Mouse (Mus musculus) cerebellum, postnatal 10 days (tissue): ENCODE data around the gene Vps8.
"Not testable (repeated sequence)": the region's sequence is repeated elsewhere in the genome, so short reads cannot be mapped to it uniquely, and the experiment has no call there.

Experiments used
- DNase-seq, 2 experiments: peaks; one replicate each; pipeline ENCODE4 v3.0.0; 2021; ENCODE audit warnings: mixed read lengths in 2 of 2

Gene Vps8

DNA sequence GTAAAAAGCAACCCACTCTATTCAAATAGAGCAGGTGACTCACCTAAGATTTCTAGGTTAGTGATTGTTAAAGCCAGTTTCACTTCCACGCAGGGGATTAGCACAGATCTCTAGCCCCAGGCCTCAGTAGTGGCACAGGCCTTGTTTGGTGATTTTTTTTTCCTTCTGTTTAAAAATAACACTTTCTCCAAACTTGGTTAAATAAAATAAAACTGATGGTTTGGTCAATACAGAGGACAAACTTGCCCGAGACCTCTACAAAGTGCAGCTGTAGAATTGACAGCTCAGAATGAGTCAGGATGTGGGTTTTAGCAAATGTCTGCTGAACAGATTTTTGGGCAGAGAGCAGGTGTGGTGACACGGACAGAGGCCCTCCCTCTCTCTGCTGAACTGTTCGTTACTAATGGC, 208.9 kb downstream of the Vps8 start:
- DNase-seq: no peak

DNA sequence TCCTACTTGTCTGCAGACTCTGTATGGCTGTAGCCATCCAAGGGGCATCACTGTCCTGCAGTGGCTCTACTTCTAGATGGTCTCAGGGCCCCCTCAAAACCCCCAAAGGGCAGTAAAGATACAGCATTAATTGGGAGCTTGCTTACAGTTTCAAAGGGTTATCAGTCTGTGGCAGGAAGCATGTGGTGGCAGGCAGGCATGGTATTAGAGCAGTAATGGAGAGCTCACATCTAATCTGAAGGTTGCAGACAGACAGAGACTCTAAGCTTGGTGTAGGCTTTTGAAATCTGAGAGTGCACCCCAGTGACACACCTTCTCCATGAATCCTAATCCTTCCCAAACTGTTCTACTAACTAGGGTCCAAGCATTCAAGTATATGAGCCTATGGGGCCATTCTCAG, 211.5 kb downstream of the Vps8 start:
- DNase-seq: no peak

DNA sequence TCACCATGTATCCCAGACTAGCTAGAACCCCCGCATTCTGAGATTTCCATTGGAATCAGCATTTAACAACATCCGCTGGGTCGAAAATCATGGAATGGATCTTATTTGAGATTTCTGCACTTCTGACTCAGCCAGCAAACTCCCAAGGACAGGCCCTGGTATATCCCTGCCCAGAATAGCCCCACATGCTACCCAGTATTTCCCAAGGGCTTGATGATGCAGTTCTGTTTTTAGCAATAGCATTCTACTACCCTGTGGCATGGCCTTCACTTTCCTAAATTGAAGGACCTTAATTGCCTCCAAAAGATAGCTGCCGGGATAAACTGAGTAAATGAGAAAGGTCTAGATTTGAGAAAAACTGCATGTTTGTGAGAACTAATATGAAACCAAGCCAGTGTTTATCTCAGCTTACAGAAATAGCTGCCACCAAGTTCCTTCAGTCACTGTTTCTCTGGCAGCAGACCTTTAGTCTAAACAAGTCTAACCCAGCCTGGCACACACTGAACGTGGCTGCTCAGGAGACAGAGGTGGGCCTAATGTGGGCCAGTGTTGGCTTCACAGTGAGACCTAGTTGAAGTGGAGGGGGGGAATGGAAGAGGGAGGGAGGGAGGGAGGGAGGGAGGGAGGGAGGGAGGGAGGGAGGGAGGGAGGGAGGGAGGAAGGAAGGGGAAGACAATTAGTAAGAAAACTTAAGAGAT, 213.4 kb downstream of the Vps8 start:
- DNase-seq: no peak

DNA sequence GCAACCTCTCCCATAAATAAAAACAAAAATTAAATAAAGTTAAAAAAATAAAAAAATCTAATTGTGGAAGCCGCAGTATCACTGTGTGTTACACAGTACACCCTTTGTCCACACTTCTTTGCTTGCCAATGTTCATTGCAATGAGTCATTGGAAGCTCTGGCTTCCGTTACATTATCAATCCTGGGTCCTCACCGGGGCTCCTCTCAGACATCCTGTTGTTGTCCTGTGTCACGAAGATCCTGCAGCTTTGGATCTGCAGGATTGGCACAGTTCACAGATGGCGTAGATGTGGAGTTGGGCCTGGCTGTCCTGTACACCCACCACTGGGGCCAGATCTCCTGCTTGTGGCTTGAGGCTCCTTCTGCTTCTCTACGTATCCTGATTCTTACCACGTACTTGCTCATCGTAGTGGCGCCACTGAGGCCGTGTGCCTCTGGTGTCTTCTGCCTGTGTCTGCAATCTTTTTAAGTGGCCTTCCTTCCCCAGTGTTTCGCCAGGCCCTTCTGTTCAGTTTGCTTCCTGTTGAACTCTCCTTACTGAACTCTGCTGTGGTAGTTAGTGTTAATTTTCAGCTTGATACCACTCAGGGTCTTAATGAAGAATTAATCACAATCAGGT, 214.4 kb downstream of the Vps8 start:
- DNase-seq: no peak

DNA sequence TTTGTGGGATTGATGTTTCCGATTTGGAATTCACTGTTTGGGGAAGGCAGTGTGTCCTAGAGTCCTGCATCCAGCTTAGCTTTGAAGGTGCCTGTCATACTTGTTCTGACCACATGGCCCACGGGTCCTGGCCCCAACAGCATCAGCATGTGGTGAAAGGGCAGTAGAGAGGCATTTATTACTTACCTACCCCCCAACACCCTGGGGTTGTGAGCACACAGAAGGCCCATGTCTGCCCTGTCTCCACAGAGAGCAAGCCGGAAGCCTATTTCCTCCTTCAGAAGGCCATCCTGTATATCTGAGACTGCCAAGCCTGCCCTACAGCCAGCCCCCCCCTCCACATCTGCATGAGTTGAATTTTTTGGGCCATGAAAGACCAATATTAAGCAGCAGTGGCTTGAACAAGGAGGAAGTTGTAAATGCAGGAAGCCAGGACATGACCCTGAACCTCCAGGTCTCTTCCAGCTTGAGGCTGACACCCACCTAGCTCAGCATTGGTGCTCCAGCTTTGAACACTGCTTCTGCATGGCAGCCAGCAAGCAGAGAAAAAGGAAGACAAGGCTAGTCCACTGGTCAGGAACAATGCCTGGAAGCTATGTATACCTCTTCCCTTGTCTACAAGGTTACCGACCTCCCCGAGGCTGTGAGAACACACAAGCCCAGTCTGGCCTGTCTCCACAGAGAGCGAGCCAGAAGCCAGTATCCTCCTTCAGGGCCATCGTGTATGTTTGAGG, 218.0 kb downstream of the Vps8 start:
- no peak for DNase-seq

DNA sequence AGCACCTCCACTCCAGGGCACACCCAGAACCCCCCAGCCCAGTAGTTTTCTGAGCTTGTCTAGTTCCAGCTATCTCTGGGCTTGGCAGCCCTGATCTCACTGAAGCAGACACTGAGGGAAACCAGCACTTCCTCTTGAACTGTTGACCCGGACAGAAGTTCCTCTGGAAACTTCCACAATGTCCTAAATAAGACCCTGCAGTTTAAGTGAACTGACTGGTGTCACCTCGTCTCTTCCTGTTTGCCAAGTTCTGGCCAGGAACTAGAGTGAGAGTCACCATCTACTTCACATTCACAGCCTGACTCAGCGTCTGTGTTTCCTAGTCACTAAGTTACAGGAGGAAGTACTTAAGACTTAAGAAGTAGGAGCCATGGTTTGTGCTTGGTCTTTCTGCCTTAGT, 219.0 kb downstream of the Vps8 start:
- no peak for DNase-seq

DNA sequence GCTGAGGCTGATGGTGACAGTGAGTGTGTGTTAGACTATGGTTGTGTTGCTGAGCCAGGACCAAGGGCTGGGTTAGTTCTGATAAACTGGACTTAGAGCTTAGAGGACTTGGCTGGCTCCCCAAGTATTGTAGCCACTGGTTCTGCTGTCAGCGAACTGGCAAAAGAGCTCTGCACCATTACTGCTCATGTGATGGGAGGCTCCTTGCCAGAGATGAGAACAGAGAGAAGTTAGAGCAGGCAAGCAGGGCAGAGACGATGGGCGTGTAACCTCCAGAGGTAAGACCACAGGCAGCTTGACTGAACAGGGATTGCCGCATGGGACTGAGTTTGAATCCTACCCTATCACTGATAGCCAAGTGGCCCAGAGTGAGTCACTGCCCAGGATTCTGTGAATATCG, 220.0 kb downstream of the Vps8 start:
- no peak for DNase-seq

DNA sequence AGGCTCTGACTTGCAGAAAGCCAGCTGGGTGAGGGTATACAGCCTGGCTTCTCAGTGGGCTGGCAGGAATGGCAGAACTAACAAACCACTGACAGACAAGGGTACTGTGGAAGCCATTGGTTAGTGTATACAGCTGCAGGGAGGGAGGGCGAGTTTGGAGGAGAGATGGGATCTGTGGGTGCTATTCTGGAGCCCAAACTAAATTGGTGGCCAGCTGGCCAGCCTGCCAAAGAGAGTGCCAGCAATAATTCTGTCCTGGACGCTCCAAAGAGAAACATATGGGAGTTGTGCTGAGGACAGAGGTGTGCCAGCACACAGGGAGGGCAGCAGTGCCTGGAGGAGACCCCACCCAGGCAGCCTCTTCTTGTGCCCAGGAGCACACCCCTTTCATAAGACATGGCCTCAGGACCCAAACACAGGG, 220.7 kb downstream of the Vps8 start:
- peak; percentile 69 to 77 for DNase-seq

DNA sequence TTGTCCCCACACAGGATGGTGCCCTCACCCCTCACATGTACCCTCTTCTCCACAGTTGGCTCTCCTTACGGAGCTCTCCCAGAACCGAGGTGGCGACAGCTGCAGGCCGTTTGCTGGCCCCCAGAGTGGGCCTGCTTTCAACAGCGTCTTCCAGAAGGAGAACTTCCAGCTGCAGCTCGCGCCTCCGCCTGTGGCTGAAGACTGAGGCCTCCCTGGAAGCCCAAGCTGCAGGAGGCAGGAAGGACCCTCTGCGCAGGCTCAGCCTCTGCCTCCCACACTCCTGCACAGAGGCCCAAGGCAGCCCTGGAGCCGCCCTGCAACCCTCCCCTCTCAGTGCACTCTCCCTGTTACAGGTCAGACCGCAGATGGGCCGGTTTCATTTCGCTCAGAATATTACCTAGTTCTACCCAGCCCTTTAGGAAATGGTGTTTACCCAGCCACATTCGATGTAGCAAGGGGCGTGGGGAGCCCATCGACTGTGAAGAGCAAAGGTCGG, 221.2 kb downstream of the Vps8 start:
- DNase-seq: peak; percentile 53 to 66

DNA sequence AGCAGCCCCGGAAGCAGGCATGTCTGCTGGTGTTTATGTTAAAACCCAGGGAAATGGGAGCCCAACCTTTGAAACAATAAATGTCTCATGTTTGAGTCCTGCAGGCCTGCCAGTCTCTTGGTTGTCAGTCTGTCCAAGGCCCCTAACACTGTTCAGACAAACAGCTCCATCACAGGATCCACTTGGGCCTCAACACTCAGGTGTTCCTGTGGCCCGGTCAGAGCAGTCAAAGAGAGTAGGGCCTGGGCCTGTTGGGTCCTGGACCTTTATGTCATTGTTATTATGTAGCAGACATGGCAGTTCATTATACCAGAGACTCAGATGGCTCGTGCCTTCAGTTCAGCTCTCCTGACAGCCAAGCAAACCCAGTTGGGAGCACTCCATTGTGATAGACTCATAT, 221.7 kb downstream of the Vps8 start:
- no peak for DNase-seq

DNA sequence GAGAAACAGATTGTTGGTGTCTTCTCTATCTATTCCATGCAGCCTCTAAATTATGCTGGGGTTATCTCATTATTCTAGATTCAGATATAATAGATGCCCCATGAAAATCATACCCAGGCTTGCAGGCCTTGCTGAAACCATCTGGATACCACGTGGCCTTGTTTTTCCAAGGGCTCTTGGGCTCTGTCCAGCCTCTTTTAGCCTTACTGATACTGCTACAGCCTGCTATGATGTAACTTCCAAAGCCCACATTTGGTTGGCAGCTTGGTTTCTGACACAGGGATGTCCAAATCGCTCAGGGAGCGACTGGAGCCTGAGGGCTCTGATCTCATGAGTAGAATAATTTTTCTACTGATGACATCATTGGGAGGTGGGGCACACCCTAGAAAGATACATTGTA, 223.0 kb downstream of the Vps8 start:
- DNase-seq: peak; percentile 62 to 67

DNA sequence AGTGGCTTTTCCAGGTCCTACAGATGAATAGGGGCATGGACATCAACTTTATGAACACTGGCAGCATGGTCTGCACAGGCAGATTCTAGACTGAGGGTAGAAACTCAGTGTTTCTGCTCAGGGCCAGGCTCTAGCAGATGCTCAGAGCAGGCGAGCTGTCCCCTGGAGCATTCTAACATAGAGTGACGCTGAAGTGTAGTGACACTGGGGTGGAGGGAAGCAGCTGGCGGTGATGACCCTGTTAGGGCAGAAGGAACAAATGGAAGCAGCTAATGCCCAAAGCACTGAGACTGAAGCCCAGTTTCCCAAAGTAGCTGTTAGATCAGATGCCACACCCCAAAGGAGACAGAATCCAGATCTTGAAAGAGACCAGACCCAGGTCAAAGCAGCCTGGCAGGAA, 223.6 kb downstream of the Vps8 start:
- DNase-seq: peak; percentile 44 to 55

DNA sequence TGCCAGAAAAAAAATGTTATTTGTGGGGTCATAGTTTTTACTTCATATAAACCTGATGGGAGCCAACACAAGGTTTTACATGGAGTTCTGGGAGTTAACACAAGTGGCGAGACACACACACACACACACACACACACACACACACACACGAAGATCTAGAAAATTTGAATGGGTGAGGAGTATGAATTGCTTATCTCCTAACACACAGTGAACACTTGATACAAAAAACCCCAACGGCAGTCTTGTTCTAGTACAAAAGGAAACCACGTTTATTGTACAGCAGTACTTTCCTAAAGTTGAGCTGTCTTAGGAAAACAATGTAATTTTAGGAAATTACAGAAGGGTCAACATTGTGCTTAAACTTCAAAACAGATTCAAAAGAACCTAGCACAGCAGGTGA, 225.9 kb downstream of the Vps8 start:
- DNase-seq: no peak

DNA sequence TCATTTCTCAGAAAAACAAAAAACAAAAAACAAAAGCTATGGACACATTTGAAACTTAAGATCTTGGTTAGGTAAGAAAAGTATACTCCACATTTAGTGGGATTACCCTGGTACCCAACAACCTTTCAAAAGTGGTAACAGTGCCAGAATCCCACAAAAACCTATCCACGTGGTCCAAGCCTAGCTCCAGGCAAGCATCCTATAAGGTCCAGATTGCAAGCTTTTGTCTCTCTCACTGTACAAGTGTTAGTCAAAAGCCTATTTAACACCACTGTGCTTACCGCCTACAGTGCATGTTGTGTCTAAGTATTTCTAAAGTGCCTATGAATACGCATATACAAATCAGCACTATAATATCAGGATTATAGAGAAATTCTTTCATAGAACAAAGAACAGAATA, 227.4 kb downstream of the Vps8 start:
- no peak for DNase-seq

DNA sequence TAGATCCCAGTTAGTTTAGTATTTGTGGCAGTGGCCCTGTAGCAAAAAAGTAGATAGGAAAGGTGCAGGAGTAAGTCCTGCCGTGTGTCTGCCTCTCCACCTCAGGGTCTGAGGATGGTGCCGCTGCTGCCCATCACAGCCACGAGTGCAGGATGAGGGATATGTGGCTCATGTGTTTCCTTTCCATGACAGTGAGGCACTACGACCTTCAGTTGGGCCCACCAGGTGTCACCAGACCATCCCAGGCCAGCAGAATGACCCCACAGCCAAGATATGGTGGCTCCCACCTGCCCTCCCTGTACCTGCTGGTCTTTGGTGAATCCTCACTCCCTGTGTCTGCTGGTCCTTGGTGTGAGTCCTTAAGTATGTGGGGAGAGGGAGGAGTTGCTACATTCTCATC, 228.2 kb downstream of the Vps8 start:
- no peak for DNase-seq

DNA sequence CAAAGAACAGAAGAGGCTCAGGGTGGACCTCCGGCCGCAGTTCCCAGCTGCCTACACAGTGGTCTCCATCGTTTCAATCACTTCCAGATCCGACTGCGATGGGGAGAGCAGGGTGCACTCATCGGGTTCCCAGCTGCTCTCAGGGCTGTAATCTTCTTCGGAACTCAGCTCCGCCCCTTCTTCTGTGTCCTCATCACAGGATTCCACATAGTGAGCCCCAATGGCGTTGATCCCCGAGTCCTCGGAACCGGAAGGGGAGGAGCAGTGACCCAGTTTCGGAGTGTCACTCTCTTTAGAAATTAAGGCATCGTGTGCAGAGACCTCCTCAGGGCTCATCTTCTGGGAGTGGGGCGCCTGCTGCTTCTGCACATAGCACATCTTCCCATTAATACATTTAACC, 230.2 kb downstream of the Vps8 start:
- DNase-seq: no peak

DNA sequence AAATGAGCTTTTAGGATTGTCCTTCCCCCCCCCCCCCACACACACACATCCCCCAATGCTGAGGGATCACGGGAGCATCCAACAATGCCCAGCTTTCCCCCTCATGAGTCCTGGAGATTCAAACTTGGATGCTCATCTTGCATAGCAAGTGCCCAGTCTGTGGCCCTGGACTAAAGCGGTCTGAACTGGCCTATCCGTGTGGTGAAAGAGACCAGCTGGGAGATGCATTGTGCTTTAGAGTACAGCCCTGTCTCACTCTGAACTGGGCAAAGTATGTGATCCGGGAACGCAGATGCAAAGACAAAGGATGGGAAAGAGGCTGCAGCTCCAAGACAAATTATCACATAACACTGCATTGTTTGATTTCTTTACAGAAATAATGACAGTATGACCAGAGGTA, 231.5 kb downstream of the Vps8 start:
- DNase-seq: no peak

DNA sequence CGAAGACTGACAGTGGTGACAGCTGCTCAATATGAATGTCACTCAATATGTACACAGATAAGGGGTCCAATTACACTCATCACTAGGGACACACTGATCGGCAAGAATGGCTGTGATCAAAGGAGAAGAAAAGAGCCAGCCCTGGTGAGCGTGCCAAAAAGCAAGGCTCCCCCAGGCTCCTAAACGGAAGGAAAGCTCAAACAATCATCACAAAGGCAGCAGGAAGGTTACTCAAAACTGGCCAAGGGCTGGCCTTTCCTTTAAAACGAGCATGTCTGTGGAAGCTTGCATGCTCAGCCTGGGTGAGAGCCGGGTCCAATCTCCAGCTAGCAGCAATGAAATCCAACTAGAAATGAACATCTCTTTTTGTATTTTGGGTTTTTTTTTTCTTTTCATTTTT, 232.4 kb downstream of the Vps8 start:
- peak in 1 of 2 experiments; percentile 39 for DNase-seq

DNA sequence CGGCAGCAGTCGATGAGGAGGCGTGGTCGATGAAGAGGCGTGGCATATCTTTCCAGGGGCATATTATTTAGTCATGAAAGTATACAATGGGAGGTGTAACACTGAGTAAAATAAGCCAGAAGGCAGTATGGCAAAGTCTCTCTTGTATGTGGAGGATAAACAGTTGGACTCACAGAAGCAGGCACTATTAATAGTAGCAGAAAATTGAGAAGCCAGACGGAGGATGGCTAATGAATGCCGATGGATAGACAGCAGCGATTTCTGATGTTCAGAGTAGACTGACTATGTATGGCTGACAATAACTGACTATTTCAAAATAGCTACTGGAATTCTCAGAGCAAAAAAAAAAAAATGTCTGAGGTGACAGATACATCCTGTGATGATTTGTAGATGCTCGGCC, 233.0 kb downstream of the Vps8 start:
- no peak for DNase-seq

DNA sequence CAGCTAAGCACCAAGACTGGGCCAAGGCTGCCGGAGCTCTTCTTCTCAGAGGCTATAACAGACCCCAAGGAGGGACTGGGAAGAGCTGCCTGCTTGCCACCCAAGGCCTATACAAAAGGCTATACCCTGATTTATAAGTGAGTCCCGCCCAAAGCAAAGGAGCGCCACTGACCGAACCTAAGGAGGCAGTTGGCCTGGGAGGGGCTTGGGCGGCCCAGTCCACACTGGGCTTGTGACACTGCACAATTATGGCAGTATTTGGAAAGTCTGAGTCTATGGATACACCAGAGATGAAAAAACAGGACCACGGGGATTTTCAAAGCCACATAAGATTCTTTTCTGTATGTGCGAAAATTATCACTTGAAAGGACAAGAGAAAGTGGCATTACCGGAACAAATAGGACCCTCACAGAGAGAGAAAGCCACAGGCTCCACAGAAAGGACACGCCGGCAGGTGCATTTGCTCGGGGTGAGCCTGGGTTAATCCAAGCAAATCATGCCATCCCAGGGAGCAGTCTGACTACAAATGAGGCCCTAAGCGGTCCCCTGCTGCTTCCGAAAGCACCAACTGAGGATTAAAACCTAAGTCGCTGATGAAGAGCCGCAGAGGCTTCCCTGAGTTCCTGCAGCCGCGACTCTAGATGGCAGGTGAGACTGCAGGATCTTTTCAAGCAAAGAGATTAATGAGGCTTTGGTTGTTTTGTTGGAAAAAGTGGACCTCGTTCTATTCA, 241.9 kb downstream of the Vps8 start:
- peak; percentile 40 to 60 for DNase-seq

DNA sequence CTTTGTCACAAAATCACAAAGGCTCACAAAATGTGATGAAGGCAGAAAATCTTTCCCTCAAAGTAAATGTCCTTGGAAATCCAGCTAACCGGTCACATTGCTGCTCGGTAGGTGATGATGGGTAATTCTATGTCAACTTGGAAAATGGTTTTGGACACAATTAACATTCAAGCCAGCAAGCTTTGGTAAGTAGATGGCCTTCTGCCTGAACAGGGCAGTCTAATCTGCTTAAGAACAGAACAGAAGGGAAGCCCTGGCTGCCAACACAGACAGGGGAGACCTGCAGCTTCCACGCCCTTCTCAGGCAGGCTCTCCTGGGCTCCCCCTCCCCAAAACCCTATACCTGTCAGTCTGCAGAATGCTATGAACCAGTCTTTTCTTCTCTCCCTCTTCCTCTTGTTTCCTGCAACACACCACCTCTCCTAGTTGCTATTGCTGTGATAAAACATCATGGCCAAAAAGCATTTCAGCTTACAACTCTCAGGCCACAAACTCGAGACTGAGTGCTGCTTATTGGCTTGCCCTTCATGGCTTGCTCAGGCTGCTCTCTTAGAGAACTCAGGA, 242.6 kb downstream of the Vps8 start:
- DNase-seq: peak; percentile 65 to 77

DNA sequence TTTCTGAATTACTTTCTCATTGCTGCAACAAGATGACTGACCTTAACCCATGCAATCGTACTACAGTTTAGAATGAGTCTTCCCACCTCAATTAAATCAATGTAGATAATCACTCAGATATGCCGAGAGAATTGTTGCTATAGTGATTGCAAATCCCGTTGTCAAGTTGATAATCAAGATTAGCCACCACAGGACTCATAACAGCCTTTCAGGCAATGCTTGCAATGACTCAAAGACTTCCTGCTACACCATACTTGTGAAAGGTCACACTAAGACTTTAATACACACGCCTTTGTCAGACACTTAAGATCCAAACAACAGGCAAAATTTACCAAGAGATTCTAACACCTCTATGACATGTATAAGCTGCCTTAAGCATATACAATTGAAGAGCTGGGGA, 249.0 kb downstream of the Vps8 start:
- no peak for DNase-seq

DNA sequence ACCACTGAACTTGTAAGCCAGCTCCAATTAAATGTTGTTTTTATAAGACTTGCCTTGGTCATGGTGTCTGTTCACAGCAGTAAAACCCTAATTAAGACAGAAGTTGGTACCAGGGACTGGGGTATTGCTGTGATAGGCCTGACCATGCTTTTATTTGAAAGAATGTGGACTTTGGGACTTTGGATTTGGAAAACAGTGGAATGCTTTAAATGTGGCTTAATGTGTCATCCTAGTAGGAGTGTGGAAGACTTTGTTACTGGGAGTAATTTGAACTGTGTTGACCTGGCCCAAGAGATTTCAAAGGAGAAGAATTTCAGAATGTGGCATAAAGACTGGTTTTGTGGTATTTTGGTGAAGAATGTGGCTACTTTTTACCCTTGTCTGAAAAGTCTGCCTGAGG, 250.1 kb downstream of the Vps8 start:
- DNase-seq: not testable (repeated sequence)
